Mouse (Mus musculus): ENCODE measurements around the gene Bcr. TPM values are rescaled to one million over a fixed set of nuclear protein-coding genes. Genes with fewer than 3 reads are reported as not detected.

The Bcr gene
- total RNA-seq, 2 experiments from 2014 or later = 116 to 124 TPM

- DNase-seq (ENCODE audit: low spot score in 2 of 2) = no peak
- TF ChIP-seq CTCF (conservative IDR thresholded peaks at IDR 0.05) = no peak
- H3K27ac ChIP-seq = no peak overlapping the region
- H3K4me3 ChIP-seq = no peak overlapping the region
Measured at GRCm38 (mm10) chr10:75130372-75131046, 70.1 kb downstream of the Bcr start.

GRCm38 (mm10) chr10:75131625-75132024 lies 71.2 kb downstream of the Bcr start:
- H3K4me3 ChIP-seq = no peak overlapping the region
- no peak for TF ChIP-seq CTCF (conservative IDR thresholded peaks at IDR 0.05)
- no peak overlapping the region for H3K27ac ChIP-seq
- DNase-seq (ENCODE audit: low spot score in 2 of 2) = no peak

DNA sequence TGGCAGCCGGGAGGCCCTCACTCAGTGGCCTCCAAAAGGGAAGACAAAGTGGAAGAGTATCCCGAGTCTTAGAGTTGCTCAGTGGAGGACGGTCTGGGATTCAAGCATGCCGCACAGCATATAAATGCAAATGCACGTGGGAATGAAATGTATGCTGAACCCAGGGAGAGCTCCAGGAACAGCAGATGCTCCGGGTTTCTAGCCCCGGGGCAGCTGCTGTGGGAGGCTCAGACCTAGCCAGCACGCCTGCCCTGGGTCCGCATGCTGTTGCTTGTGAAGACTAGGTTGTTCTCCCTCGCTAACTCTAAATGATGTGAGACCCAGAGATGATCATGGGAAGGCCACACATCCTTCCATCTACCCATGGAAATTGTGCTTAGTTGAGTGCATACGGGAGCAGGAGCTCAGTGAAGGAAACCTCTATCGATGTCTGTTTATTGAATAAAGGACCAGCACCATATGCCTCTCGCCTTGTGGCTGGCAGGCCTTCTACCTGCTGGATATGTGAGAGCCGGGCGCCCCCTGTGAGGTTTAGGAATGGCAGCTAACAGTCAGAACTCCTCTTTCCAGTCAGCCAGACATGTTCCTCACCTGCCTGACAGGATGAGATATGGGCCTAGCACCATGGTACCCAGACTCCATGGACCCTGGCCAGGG lies 74.6 kb downstream of the Bcr start:
- TF ChIP-seq CTCF (conservative IDR thresholded peaks at IDR 0.05) = peak; percentile 54
- H3K27ac ChIP-seq = peak overlapping the region; percentile 74
- peak in 1 of 2 experiments; percentile 37 for DNase-seq (ENCODE audit: low spot score in 2 of 2)
- no peak overlapping the region for H3K4me3 ChIP-seq

DNA sequence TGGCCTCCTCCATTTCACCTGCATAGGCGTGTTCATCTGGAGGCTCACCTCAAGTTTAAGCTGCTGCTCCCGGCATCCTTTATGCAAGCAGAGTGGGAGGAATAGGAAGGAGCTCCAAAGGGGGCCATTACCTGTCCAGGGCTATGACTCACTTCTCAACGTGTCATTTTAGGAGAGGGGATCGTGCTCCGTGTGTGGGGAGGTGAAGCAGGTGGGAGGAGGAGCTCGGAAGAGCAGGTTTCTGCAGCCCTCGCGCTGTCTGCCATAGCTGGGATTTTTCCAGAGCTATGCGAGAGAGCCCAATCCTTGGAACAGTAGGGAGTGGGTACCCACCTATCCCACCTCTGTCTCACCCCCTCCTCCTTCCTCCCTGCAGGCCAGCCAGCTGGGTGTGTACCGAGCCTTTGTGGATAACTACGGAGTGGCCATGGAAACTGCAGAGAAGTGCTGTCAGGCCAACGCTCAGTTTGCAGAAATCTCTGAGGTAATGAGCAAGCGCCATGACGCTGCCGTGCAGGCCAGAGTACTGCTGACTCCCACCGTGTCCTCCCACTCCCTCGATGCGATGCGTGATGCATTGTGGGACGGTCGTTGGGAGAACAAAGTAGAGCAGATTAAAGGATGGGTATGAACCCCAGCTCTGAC lies 75.2 kb downstream of the Bcr start:
- DNase-seq (ENCODE audit: low spot score in 2 of 2) = peak; percentile 52 to 54
- TF ChIP-seq CTCF (conservative IDR thresholded peaks at IDR 0.05) = no peak
- no peak overlapping the region for H3K4me3 ChIP-seq
- peak overlapping the region; percentile 74 for H3K27ac ChIP-seq

DNA sequence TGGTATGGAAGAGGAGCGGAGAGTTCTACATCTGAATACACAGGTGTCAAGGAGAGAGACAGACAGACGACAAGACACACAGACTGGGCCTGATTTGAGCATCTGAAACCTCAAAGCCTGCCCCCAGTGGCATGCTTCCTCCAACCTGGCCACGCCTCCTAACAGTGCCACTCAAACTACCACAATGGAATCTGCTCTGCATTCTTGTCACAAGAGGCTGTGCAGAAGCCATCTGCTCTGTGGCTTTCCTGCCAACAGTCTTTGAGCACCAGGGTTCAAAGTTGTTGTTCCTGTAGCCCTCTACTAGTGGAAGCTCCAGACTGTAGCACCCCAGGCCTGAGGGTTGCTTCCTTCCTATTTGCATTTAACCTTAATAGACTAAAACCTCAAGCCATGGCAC lies 76.8 kb downstream of the Bcr start:
- no peak overlapping the region for H3K4me3 ChIP-seq
- no peak overlapping the region for H3K27ac ChIP-seq
- peak; percentile 57 for TF ChIP-seq CTCF (conservative IDR thresholded peaks at IDR 0.05)
- no peak for DNase-seq (ENCODE audit: low spot score in 2 of 2)

DNA sequence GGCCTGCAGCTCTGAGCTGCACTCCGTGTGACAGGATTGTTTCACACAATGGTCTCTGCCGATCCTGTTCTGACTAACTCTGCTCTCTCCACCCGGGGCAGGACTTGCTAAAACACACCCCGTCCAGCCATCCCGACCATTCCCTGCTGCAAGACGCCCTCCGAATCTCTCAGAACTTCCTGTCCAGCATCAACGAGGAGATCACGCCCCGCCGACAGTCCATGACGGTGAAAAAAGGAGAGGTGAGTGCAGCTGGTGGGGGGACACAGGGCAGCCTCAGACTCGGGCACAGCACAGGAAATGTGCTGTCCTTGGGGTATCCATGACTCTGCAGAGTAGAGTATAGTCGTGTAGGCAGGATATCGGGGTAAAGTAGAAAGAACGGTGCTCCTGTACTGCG lies 84.8 kb downstream of the Bcr start:
- Histone ChIP-seq H3K27ac (no peak overlapping the region), H3K4me3 (no peak overlapping the region)
- TF ChIP-seq CTCF (conservative IDR thresholded peaks at IDR 0.05) = no peak
- no peak for DNase-seq (ENCODE audit: low spot score in 2 of 2)

DNA sequence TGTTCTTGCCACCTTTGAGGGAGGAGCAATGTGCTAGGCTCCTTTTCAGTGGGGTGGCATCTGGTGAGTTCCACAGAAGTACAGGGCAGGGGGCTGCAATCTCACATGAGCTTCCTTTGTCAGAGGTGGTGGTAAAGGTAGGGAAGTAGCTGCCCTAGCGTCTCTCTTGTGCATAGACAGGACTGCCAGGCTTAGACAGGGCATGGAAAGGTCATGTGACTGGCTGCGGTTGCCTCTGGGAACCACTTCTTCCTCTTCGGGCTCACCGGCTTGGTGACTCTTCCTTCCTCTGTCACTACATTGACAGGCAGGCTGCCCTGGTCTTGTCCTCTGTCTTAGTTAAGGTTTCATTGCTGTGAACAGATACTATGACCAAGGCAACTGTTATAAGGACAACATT lies 85.6 kb downstream of the Bcr start:
- H3K27ac ChIP-seq = no peak overlapping the region
- no peak overlapping the region for H3K4me3 ChIP-seq
- TF ChIP-seq CTCF (conservative IDR thresholded peaks at IDR 0.05) = no peak
- DNase-seq (ENCODE audit: low spot score in 2 of 2) = no peak

DNA sequence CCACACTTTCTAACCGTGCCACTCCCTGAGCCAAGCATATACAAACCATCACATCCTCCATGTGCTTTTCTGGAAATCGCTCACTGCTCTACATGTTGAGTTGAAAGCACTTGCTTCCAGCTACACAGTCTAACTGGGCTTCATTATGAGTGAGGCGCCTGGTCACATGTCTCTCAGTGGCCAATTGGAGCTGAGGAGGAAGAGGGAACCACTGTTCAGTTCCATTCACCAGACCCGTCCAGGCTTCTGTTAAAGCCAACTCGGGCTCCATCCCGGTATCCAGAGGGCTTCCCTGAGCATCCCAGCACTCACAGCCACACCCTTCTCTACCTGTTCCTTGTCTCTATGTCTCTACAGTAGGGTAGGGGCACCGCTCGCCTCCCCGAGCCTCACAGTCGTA lies 86.2 kb downstream of the Bcr start:
- DNase-seq (ENCODE audit: low spot score in 2 of 2) = no peak
- TF ChIP-seq CTCF (conservative IDR thresholded peaks at IDR 0.05) = no peak

GRCm38 (mm10) chr10:75148295-75148694 lies 87.9 kb downstream of the Bcr start:
- 0 out of 2 replicates have a peak, but pooled peaks have one; percentile 7 for TF ChIP-seq CTCF (conservative IDR thresholded peaks at IDR 0.05)
- Histone ChIP-seq H3K4me3 (no peak overlapping the region), H3K27ac (peak overlapping the region; percentile 36; the same call in 1 of the 2 replicates)
- no peak for DNase-seq (ENCODE audit: low spot score in 2 of 2)

More for the DNA sequence above, 86.2 kb downstream of the Bcr start:
- H3K4me3 ChIP-seq = no peak overlapping the region
- no peak overlapping the region for H3K27ac ChIP-seq

DNA sequence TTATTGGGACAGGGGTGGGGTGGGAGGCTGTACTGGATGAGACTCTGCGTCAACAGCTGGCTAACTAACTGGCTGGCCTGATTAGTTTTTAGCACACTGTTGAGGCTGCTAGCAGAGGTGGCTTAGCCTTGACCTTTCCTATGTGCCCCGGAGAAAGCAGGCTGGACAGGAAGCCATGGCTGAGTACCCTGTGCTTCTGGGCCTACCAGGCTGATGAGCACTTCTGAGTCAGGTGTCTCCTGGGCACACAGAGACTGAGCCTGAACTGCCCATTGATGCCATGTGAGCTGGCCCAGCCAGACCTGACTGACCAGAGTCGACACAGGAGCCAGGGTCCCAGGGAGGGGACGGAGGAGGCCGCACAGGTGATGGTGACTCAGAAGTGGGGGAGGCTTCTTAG lies 90.0 kb downstream of the Bcr start:
- TF ChIP-seq CTCF (conservative IDR thresholded peaks at IDR 0.05) = no peak
- DNase-seq (ENCODE audit: low spot score in 2 of 2) = no peak
- H3K4me3 ChIP-seq = no peak overlapping the region
- no peak overlapping the region for H3K27ac ChIP-seq

DNA sequence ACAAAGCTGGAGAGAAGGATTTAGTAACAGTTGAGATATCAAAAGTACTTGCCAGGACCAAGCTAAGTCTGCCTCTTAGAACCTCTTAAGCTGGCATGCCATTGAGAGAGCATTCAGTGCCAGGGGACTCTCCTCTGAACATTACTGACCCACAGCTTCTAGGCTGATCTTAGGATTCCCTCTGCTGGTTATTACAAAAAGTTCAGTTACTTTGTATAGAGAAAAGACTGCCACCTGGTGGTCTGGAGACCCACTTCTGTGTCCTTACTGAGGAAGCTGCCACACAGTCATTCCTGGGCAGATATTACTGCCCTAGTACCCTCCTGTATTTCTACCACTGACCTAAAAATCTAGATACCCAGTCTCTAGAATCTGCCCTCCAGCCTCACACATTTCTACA lies 90.9 kb downstream of the Bcr start:
- TF ChIP-seq CTCF (conservative IDR thresholded peaks at IDR 0.05) = peak; percentile 96
- Histone ChIP-seq H3K27ac (no peak overlapping the region; the same call in 1 of the 2 replicates), H3K4me3 (no peak overlapping the region)
- DNase-seq (ENCODE audit: low spot score in 2 of 2) = peak; percentile 84 to 85

DNA sequence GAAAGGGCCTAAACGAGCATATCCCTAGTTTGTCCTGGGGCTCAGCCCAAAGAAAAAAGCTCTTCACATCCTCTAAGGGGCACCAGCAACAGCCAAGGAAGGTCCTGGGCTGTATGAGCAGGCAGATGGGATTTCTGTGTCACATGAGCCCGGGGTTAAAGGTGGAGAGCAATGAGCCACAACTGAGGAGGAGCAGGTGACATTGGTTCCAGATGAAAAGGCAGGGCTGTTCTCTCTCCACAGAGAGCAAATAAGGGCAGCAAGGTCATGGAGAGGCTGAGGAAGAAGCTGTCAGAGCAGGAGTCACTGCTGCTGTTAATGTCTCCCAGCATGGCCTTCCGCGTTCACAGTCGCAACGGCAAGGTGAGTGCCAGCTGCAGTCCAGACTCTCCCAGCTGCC lies 96.4 kb downstream of the Bcr start:
- Histone ChIP-seq H3K4me3 (no peak overlapping the region), H3K27ac (no peak overlapping the region)
- no peak for DNase-seq (ENCODE audit: low spot score in 2 of 2)
- TF ChIP-seq CTCF (conservative IDR thresholded peaks at IDR 0.05) = no peak

- no peak for TF ChIP-seq CTCF (conservative IDR thresholded peaks at IDR 0.05)
- H3K4me3 ChIP-seq = no peak overlapping the region
- H3K27ac ChIP-seq = no peak overlapping the region
- DNase-seq (ENCODE audit: low spot score in 2 of 2) = no peak
Measured at GRCm38 (mm10) chr10:75157713-75158112, 97.3 kb downstream of the Bcr start.
